Mouse (Mus musculus) natural killer cell, adult 2 months (primary cell): ENCODE results near the gene Henmt1.
A peak's percentile ranks its signal among the peaks of the same experiment; 100 is the strongest.

Experiments used
- DNase-seq, 2 experiments: peaks; one replicate each; pipeline ENCODE4 v3.0.0; 2022; ENCODE audit warnings: low spot score in 2 of 2

The Henmt1 gene

GRCm38 (mm10) chr3:108939573-108939972 is at the start of gene Henmt1:
Henmt1 (plus strand) TSS chr3:108939873.
- DNase-seq: no peak

GRCm38 (mm10) chr3:108889908-108890307 is 49.8 kb upstream of the Henmt1 start, which contains the start of gene Fndc7:
Fndc7 (minus strand) TSS chr3:108890008.
- DNase-seq: no peak

- no peak for DNase-seq
Measured at GRCm38 (mm10) chr3:108892080-108892479, 47.6 kb upstream of the Henmt1 start.

GRCm38 (mm10) chr3:108892914-108893313 is 46.8 kb upstream of the Henmt1 start:
- DNase-seq: no peak

- DNase-seq: no peak
Measured at GRCm38 (mm10) chr3:108898640-108899039, 41.0 kb upstream of the Henmt1 start.

GRCm38 (mm10) chr3:108900147-108900546 is 39.5 kb upstream of the Henmt1 start:
- DNase-seq: peak in 1 of 2 experiments; percentile 62

GRCm38 (mm10) chr3:108900681-108901080 is 39.0 kb upstream of the Henmt1 start:
- no peak for DNase-seq

- DNase-seq: no peak
Measured at GRCm38 (mm10) chr3:108902038-108902437, 37.6 kb upstream of the Henmt1 start.

- DNase-seq: no peak
Measured at GRCm38 (mm10) chr3:108902934-108903333, 36.7 kb upstream of the Henmt1 start.

GRCm38 (mm10) chr3:108910303-108911080 is 29.2 kb upstream of the Henmt1 start:
- DNase-seq: peak in 1 of 2 experiments; percentile 3

GRCm38 (mm10) chr3:108911081-108911547 is 28.6 kb upstream of the Henmt1 start:
- DNase-seq: peak; percentile 79 to 86

GRCm38 (mm10) chr3:108911548-108912413 is 27.9 kb upstream of the Henmt1 start, which contains the start of gene Prpf38b:
Prpf38b (minus strand) TSS chr3:108911727.
- DNase-seq: peak; percentile 92 to 94

- no peak for DNase-seq
Measured at GRCm38 (mm10) chr3:108915999-108916398, 23.7 kb upstream of the Henmt1 start.

GRCm38 (mm10) chr3:108916857-108917256 is 22.8 kb upstream of the Henmt1 start:
- no peak for DNase-seq

- DNase-seq: no peak
Measured at GRCm38 (mm10) chr3:108917986-108918385, 21.7 kb upstream of the Henmt1 start.

- DNase-seq: no peak
Measured at GRCm38 (mm10) chr3:108918852-108919251, 20.8 kb upstream of the Henmt1 start.

GRCm38 (mm10) chr3:108920442-108921070 is 19.1 kb upstream of the Henmt1 start:
- DNase-seq: no peak

- no peak for DNase-seq
Measured at GRCm38 (mm10) chr3:108921822-108922221, 17.9 kb upstream of the Henmt1 start.

GRCm38 (mm10) chr3:108925677-108926076 is 14.0 kb upstream of the Henmt1 start:
- no peak for DNase-seq

- DNase-seq: no peak
Measured at GRCm38 (mm10) chr3:108926308-108926707, 13.4 kb upstream of the Henmt1 start.

GRCm38 (mm10) chr3:108933557-108933956 is 6.1 kb upstream of the Henmt1 start:
- no peak for DNase-seq

- no peak for DNase-seq
Measured at GRCm38 (mm10) chr3:108938691-108939090, 982 bp upstream of the Henmt1 start.
